Mouse (Mus musculus): ENCODE results near the gene Hap1. TPM values are rescaled to one million over a fixed set of nuclear protein-coding genes. Genes with fewer than 3 reads are reported as not detected.
"Not testable (repeated sequence)": the region's sequence is repeated elsewhere in the genome, so short reads cannot be mapped to it uniquely, and the experiment has no call there.

Hap1 gene
- polyA plus RNA-seq, 1 experiment from 2014 or later: 108 TPM

DNA sequence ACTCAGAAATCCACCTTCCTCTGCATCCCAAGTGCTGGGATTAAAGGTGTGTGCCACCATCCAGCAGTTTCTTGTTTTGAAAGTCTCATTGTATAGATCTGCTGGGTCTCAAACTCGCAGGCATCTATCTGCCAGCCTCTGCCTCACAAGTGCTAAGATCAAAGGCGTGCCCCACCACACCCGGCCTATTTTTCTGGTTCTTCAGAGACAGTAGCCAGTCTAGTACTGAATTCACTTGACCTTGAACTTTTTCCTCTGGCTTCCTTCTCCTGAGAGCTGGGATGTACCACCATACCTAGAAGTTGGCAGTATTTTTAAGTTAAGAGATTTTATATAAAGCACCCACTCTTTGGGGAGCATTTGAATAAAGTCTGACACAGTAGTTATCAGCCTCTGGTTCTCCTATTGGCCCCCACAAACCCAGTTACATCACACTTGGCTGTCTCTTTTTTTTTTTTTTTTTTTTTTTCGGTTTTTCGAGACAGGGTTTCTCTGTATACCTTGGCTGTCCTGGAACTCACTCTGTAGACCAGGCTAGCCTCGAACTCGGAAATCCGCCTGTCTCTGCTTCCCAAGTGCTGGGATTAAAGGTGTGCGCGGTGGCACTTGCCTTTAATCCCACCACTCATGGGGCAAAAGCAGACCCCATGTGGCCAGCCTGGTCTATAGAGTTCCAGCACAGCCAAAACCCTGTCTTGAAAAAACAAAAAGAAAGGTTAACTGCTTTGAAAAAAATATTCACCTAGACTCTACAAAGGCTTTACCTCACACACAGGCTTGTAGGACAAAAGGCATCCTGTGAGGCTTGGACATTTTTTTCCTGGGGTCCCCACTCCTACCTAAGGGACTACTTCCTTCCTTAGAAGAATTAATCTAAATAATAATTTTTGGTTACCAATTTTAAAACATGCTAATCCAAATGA lies 37.1 kb downstream of the Hap1 start:
- 89% methylated on average over 10 of the region's 10 CpGs for WGBS
- Histone ChIP-seq H3K36me3 (ENCODE audit: control insufficient read depth, insufficient read depth, low read length) (peaks cover 20% of the 10 kb centered on the region), H3K27ac (replicated peaks; ENCODE audit: low read depth, low read length) (peak overlapping the region; percentile 80), H3K9me3 (ENCODE audit: control insufficient read depth, low read length) (no peaks in the 10 kb centered on the region), H3K4me1 (ENCODE audit: control insufficient read depth, insufficient read depth, low read length) (peaks cover 7% of the 10 kb centered on the region; the same call in 1 of the 2 replicates), H3K4me2 (ENCODE audit: low read length) (peak overlapping the region; percentile 60), H3K9ac (replicated peaks; ENCODE audit: low read length) (0 out of 2 replicates have a peak overlapping the region, but pooled peaks have one; percentile 16), H3K4me3 (replicated peaks; ENCODE audit: low read depth, low read length) (peak overlapping the region; percentile 34), H3K27me3 (ENCODE audit: control insufficient read depth, insufficient read depth, low read length) (no peaks in the 10 kb centered on the region)
- DNase-seq (no peak), ATAC-seq (ENCODE audit: low FRiP score, low TSS enrichment) (0 out of 2 replicates have a peak, but pooled peaks have one; percentile 0)

DNA sequence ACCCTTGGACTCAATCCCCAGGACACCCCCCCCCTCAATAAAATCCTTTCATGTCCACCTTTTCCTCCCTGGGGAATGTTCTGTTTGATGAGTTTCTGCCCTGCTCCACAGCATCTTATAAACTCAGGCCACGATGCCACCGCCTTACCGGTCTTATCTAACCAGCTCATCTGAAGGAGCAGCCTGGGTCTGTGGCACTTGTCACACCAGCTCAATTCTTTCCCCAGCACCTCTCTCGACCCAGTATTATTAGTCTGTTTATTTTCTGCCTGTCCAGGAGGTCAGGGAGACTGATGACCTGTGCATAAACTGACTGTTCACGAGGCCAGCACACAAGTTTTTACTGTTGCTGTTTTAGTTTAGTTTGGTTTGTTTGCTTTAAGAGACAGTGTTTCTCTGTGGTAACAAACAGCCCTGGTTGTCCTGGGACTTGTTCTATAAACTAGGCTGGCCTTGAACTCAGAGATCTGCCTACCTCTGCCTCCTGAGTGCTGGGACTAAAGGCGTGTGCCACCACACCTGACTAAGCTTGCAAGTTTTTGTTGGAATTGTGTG lies 38.0 kb downstream of the Hap1 start:
- Histone ChIP-seq H3K9ac (replicated peaks; ENCODE audit: low read length) (no peak overlapping the region), H3K9me3 (ENCODE audit: control insufficient read depth, low read length) (no peaks in the 10 kb centered on the region), H3K27ac (replicated peaks; ENCODE audit: low read depth, low read length) (no peak overlapping the region), H3K27me3 (ENCODE audit: control insufficient read depth, insufficient read depth, low read length) (no peaks in the 10 kb centered on the region), H3K36me3 (ENCODE audit: control insufficient read depth, insufficient read depth, low read length) (peaks cover 18% of the 10 kb centered on the region), H3K4me2 (ENCODE audit: low read length) (no peak overlapping the region), H3K4me1 (ENCODE audit: control insufficient read depth, insufficient read depth, low read length) (peaks cover 7% of the 10 kb centered on the region; the same call in 1 of the 2 replicates), H3K4me3 (replicated peaks; ENCODE audit: low read depth, low read length) (no peak overlapping the region)
- DNase-seq: no peak
- 81% methylated on average over 6 of the region's 6 CpGs for WGBS
- no peak for ATAC-seq (ENCODE audit: low FRiP score, low TSS enrichment)

- no peak for DNase-seq
- 90% methylated on average over 5 of the region's 5 CpGs for WGBS
- no peak overlapping the region for H3K27ac ChIP-seq (replicated peaks; ENCODE audit: low read depth, low read length)
- no peak for ATAC-seq (ENCODE audit: low FRiP score, low TSS enrichment)
- H3K9me3 ChIP-seq (ENCODE audit: control insufficient read depth, low read length): no peaks in the 10 kb centered on the region
- peaks cover 3% of the 10 kb centered on the region; the same call in 1 of the 2 replicates for H3K4me1 ChIP-seq (ENCODE audit: control insufficient read depth, insufficient read depth, low read length)
- no peak overlapping the region for H3K4me3 ChIP-seq (replicated peaks; ENCODE audit: low read depth, low read length)
- H3K27me3 ChIP-seq (ENCODE audit: control insufficient read depth, insufficient read depth, low read length): no peaks in the 10 kb centered on the region
- no peaks in the 10 kb centered on the region for H3K36me3 ChIP-seq (ENCODE audit: control insufficient read depth, insufficient read depth, low read length)
- no peak overlapping the region for H3K4me2 ChIP-seq (ENCODE audit: low read length)
- H3K9ac ChIP-seq (replicated peaks; ENCODE audit: low read length): no peak overlapping the region
Observed at GRCm38 (mm10) chr11:100315439-100315838, 40.5 kb downstream of the Hap1 start.

DNA sequence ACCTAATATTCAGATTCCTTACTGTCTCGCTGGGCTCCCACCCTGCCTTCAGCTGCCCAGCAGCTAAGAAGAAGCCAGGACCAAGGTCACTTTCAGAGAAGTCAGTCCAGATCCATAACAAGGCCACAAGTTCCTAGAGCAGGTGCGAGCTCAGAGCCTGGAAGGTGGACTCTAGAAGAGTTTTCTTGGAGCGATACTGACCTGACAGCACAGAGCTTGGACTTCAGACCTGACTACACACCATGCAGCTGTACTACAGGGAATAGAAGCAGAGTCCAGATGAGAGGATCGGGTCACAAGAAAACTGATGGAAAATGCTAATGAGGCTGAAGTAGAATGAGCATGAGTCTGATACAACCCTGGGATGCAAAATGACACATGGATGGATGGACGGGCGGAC lies 42.5 kb downstream of the Hap1 start:
- Histone ChIP-seq H3K9me3 (ENCODE audit: control insufficient read depth, low read length) (no peaks in the 10 kb centered on the region), H3K4me2 (ENCODE audit: low read length) (no peak overlapping the region), H3K9ac (replicated peaks; ENCODE audit: low read length) (no peak overlapping the region), H3K4me1 (ENCODE audit: control insufficient read depth, insufficient read depth, low read length) (no peaks in the 10 kb centered on the region), H3K27ac (replicated peaks; ENCODE audit: low read depth, low read length) (no peak overlapping the region), H3K4me3 (replicated peaks; ENCODE audit: low read depth, low read length) (no peak overlapping the region), H3K27me3 (ENCODE audit: control insufficient read depth, insufficient read depth, low read length) (no peaks in the 10 kb centered on the region), H3K36me3 (ENCODE audit: control insufficient read depth, insufficient read depth, low read length) (no peaks in the 10 kb centered on the region)
- WGBS: 92% methylated on average over 6 of the region's 6 CpGs
- no peak for ATAC-seq (ENCODE audit: low FRiP score, low TSS enrichment)
- DNase-seq: no peak

- no peak for ATAC-seq (ENCODE audit: low FRiP score, low TSS enrichment)
- no peaks in the 10 kb centered on the region for H3K27me3 ChIP-seq (ENCODE audit: control insufficient read depth, insufficient read depth, low read length)
- H3K4me3 ChIP-seq (replicated peaks; ENCODE audit: low read depth, low read length): no peak overlapping the region
- H3K4me2 ChIP-seq (ENCODE audit: low read length): no peak overlapping the region
- H3K27ac ChIP-seq (replicated peaks; ENCODE audit: low read depth, low read length): no peak overlapping the region
- no peaks in the 10 kb centered on the region for H3K9me3 ChIP-seq (ENCODE audit: control insufficient read depth, low read length)
- H3K4me1 ChIP-seq (ENCODE audit: control insufficient read depth, insufficient read depth, low read length): no peaks in the 10 kb centered on the region
- DNase-seq: no peak
- WGBS: 34% methylated on average over 5 of the region's 5 CpGs
- no peaks in the 10 kb centered on the region for H3K36me3 ChIP-seq (ENCODE audit: control insufficient read depth, insufficient read depth, low read length)
- no peak overlapping the region for H3K9ac ChIP-seq (replicated peaks; ENCODE audit: low read length)
Observed at GRCm38 (mm10) chr11:100312096-100312679, 43.7 kb downstream of the Hap1 start.

GRCm38 (mm10) chr11:100311656-100312055 lies 44.3 kb downstream of the Hap1 start:
- Histone ChIP-seq H3K27ac (replicated peaks; ENCODE audit: low read depth, low read length) (no peak overlapping the region), H3K4me2 (ENCODE audit: low read length) (no peak overlapping the region), H3K4me3 (replicated peaks; ENCODE audit: low read depth, low read length) (no peak overlapping the region), H3K4me1 (ENCODE audit: control insufficient read depth, insufficient read depth, low read length) (no peaks in the 10 kb centered on the region), H3K9me3 (ENCODE audit: control insufficient read depth, low read length) (no peaks in the 10 kb centered on the region), H3K36me3 (ENCODE audit: control insufficient read depth, insufficient read depth, low read length) (no peaks in the 10 kb centered on the region), H3K9ac (replicated peaks; ENCODE audit: low read length) (no peak overlapping the region), H3K27me3 (ENCODE audit: control insufficient read depth, insufficient read depth, low read length) (no peaks in the 10 kb centered on the region)
- WGBS: 80% methylated on average over 1 of the region's 1 CpGs
- ATAC-seq (ENCODE audit: low FRiP score, low TSS enrichment) (no peak), DNase-seq (no peak)

- H3K36me3 ChIP-seq (ENCODE audit: control insufficient read depth, insufficient read depth, low read length); DNase-seq; H3K4me2 ChIP-seq (ENCODE audit: low read length); H3K4me3 ChIP-seq (replicated peaks; ENCODE audit: low read depth, low read length); H3K27me3 ChIP-seq (ENCODE audit: control insufficient read depth, insufficient read depth, low read length); H3K9ac ChIP-seq (replicated peaks; ENCODE audit: low read length); ATAC-seq (ENCODE audit: low FRiP score, low TSS enrichment); H3K9me3 ChIP-seq (ENCODE audit: control insufficient read depth, low read length); H3K27ac ChIP-seq (replicated peaks; ENCODE audit: low read depth, low read length); H3K4me1 ChIP-seq (ENCODE audit: control insufficient read depth, insufficient read depth, low read length): not testable (repeated sequence)
- WGBS: 90% methylated on average over 6 of the region's 6 CpGs
Observed at GRCm38 (mm10) chr11:100308672-100309071, 47.3 kb downstream of the Hap1 start.

DNA sequence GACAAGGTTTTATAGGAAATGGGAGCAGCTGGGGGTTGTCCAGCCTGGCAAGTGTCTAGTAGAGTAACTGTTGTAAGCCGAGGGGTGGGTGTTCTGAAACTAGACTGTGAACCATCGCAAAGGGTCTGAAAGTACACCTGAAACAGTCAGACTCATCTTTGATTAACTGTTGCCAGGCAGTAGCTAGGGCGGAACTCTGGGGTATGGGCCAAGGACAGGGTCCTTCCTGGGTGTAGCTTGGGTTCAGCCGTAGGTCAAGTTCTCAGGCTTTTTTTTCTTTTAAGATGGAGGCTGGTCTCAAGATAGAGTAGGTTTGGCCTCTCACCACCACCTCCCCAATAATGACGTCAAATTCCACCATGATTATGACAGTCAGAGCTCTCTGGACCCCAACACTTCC lies 48.0 kb downstream of the Hap1 start:
- H3K4me2 ChIP-seq (ENCODE audit: low read length): no peak overlapping the region
- ATAC-seq (ENCODE audit: low FRiP score, low TSS enrichment): no peak
- no peaks in the 10 kb centered on the region for H3K4me1 ChIP-seq (ENCODE audit: control insufficient read depth, insufficient read depth, low read length)
- no peak overlapping the region for H3K4me3 ChIP-seq (replicated peaks; ENCODE audit: low read depth, low read length)
- no peaks in the 10 kb centered on the region for H3K9me3 ChIP-seq (ENCODE audit: control insufficient read depth, low read length)
- H3K9ac ChIP-seq (replicated peaks; ENCODE audit: low read length): no peak overlapping the region
- WGBS: 94% methylated on average over 5 of the region's 5 CpGs
- H3K36me3 ChIP-seq (ENCODE audit: control insufficient read depth, insufficient read depth, low read length): no peaks in the 10 kb centered on the region
- no peaks in the 10 kb centered on the region for H3K27me3 ChIP-seq (ENCODE audit: control insufficient read depth, insufficient read depth, low read length)
- no peak for DNase-seq
- H3K27ac ChIP-seq (replicated peaks; ENCODE audit: low read depth, low read length): no peak overlapping the region

Data from midbrain, embryonic 14.5 days (tissue).